Mouse (Mus musculus): ENCODE results near the gene Ctsa. TPM values are rescaled to one million over a fixed set of nuclear protein-coding genes. Genes with fewer than 3 reads are reported as not detected.

Gene Ctsa
- polyA plus RNA-seq (2015; fragmentation: Nextera tagmentation; extraction: Ambion mirVana), result 98.9 and 102 TPM in 2 replicates

GRCm38 (mm10) chr2:164832748-164833301 is at the start of gene Ctsa:
Gene Ctsa, plus strand, starts transcription at chr2:164832873.
- peak; percentile 79 for ATAC-seq
- Histone ChIP-seq H3K27me3 (replicated peaks; ENCODE audit: control insufficient read depth, insufficient read depth, low read length) (no peaks in the 10 kb centered on the region), H3K4me2 (ENCODE audit: low read length) (peak within 1 kb of the TSS; percentile 98), H3K4me3 (replicated peaks; ENCODE audit: low read length) (peak within 1 kb of the TSS; percentile 82), H3K9ac (replicated peaks; ENCODE audit: low read depth, low read length) (peak within 1 kb of the TSS; percentile 86), H3K4me1 (replicated peaks; ENCODE audit: control insufficient read depth, insufficient read depth, low read length) (peaks cover 20% of the 10 kb centered on the region), H3K9me3 (ENCODE audit: control insufficient read depth, low read length) (no peaks in the 10 kb centered on the region), H3K36me3 (ENCODE audit: control insufficient read depth, insufficient read depth) (peaks cover 4% of the 10 kb centered on the region; the same call in 1 of the 2 replicates), H3K27ac (ENCODE audit: low read length) (peak within 1 kb of the TSS; percentile 82)
- under 1% methylated on average over 35 of the region's 35 CpGs for WGBS

- no peak for ATAC-seq
Measured at GRCm38 (mm10) chr2:164783926-164784581, 48.6 kb upstream of the Ctsa start.

DNA sequence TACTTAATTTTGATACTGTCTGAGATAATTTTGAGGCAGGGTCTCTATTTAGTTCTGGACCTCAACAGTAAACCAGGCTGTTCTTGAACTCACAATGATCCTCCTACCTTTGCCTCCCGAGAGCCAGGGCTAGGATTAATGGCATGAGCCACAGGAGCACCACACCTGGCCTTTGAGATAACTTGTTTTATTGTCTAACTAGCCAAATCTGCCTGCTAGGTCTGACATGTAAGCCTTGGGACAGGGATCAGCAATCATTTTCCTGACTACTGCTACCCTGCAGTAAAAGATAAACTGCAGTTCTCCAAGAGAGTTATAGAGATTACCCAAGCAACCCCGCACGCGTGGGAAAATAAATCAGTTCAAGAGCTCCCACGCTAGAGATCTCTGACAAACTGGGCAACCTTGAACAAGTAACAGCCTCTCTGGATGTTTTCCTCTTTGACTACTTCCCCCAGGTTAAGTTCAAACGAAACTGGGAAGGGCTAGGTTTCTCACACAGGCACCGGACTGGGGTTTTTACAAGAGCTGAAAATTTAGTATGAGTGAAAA is 47.7 kb upstream of the Ctsa start:
- peaks cover 17% of the 10 kb centered on the region for H3K4me1 ChIP-seq (replicated peaks; ENCODE audit: control insufficient read depth, insufficient read depth, low read length)
- WGBS, result 13% methylated on average over 7 of the region's 7 CpGs
- H3K9me3 ChIP-seq (ENCODE audit: control insufficient read depth, low read length), result no peaks in the 10 kb centered on the region
- H3K36me3 ChIP-seq (ENCODE audit: control insufficient read depth, insufficient read depth), result no peaks in the 10 kb centered on the region
- no peak for ATAC-seq
- H3K4me2 ChIP-seq (ENCODE audit: low read length), result peak overlapping the region; percentile 89
- peak overlapping the region; percentile 85 for H3K9ac ChIP-seq (replicated peaks; ENCODE audit: low read depth, low read length)
- peak overlapping the region; percentile 78 for H3K4me3 ChIP-seq (replicated peaks; ENCODE audit: low read length)
- H3K27ac ChIP-seq (ENCODE audit: low read length), result no peak overlapping the region
- no peaks in the 10 kb centered on the region for H3K27me3 ChIP-seq (replicated peaks; ENCODE audit: control insufficient read depth, insufficient read depth, low read length)

More at GRCm38 (mm10) chr2:164783926-164784581, 48.6 kb upstream of the Ctsa start:
- 78% methylated on average over 7 of the region's 7 CpGs for WGBS
- Histone ChIP-seq H3K27me3 (replicated peaks; ENCODE audit: control insufficient read depth, insufficient read depth, low read length) (no peaks in the 10 kb centered on the region), H3K27ac (ENCODE audit: low read length) (no peak overlapping the region), H3K9me3 (ENCODE audit: control insufficient read depth, low read length) (no peaks in the 10 kb centered on the region), H3K4me1 (replicated peaks; ENCODE audit: control insufficient read depth, insufficient read depth, low read length) (peaks cover 17% of the 10 kb centered on the region), H3K4me3 (replicated peaks; ENCODE audit: low read length) (no peak overlapping the region), H3K36me3 (ENCODE audit: control insufficient read depth, insufficient read depth) (no peaks in the 10 kb centered on the region), H3K4me2 (ENCODE audit: low read length) (no peak overlapping the region), H3K9ac (replicated peaks; ENCODE audit: low read depth, low read length) (no peak overlapping the region)

GRCm38 (mm10) chr2:164785481-164786387 is 46.9 kb upstream of the Ctsa start, which contains the start of gene Snx21:
Gene Snx21, plus strand, starts transcription at chr2:164785823.
- H3K36me3 ChIP-seq (ENCODE audit: control insufficient read depth, insufficient read depth), result no peaks in the 10 kb centered on the region
- no peaks in the 10 kb centered on the region for H3K27me3 ChIP-seq (replicated peaks; ENCODE audit: control insufficient read depth, insufficient read depth, low read length)
- peak within 1 kb of the TSS; percentile 89 for H3K4me2 ChIP-seq (ENCODE audit: low read length)
- under 1% methylated on average over 82 of the region's 89 CpGs for WGBS
- H3K27ac ChIP-seq (ENCODE audit: low read length), result peak within 1 kb of the TSS; percentile 44
- peak within 1 kb of the TSS; percentile 85 for H3K9ac ChIP-seq (replicated peaks; ENCODE audit: low read depth, low read length)
- H3K4me3 ChIP-seq (replicated peaks; ENCODE audit: low read length), result peak within 1 kb of the TSS; percentile 78
- peak; percentile 90 for ATAC-seq
- H3K4me1 ChIP-seq (replicated peaks; ENCODE audit: control insufficient read depth, insufficient read depth, low read length), result peaks cover 17% of the 10 kb centered on the region
- no peaks in the 10 kb centered on the region for H3K9me3 ChIP-seq (ENCODE audit: control insufficient read depth, low read length)

DNA sequence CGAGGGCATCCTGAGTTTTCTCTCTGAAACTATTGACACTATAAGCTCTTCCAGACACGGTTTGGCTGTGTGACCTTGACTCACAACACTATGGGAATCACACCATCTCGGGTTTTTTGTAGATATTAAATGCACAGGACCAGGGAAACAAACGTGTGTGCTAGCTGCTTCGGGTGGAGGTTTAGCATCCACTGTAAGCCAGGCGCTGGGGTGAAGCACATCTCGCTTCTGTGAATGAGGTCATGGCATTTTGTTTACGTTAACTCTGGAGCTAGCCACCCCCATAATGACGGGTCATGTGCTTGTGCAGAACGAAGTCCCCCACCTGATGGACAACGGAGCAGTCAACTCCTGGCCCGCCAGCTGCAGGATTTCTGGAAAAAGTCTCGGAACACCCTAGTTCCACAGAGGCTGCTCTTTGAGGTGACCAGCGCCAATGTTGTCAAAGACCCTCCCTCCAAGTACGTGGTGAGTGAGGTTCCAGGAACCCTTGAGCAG is 46.2 kb upstream of the Ctsa start:
- Histone ChIP-seq H3K36me3 (ENCODE audit: control insufficient read depth, insufficient read depth) (no peaks in the 10 kb centered on the region), H3K4me3 (replicated peaks; ENCODE audit: low read length) (peak overlapping the region; percentile 78), H3K4me2 (ENCODE audit: low read length) (peak overlapping the region; percentile 89), H3K9me3 (ENCODE audit: control insufficient read depth, low read length) (no peaks in the 10 kb centered on the region), H3K27me3 (replicated peaks; ENCODE audit: control insufficient read depth, insufficient read depth, low read length) (no peaks in the 10 kb centered on the region), H3K4me1 (replicated peaks; ENCODE audit: control insufficient read depth, insufficient read depth, low read length) (peaks cover 17% of the 10 kb centered on the region), H3K9ac (replicated peaks; ENCODE audit: low read depth, low read length) (peak overlapping the region; percentile 85), H3K27ac (ENCODE audit: low read length) (no peak overlapping the region)
- ATAC-seq, result no peak
- 10% methylated on average over 15 of the region's 15 CpGs for WGBS

DNA sequence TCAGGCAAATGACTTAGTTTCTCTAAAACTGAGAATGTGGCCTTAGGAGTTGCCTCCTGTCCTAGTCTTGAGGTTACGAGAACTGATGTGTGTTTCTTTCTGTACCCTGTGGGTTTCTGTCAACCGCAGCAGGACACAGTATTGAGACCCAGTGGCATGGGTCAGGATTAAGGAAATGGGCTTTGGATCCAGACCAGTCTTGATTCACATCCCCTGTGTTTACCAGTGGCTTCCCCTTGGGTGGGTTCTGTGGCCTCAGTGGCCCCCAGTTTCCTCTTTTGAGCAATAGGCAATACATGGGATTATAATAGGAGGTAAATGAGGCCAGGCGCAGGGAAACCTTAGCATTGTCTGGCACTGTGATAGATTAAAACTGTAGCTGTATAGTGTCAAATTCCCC is 45.6 kb upstream of the Ctsa start:
- Histone ChIP-seq H3K4me3 (replicated peaks; ENCODE audit: low read length) (no peak overlapping the region), H3K9ac (replicated peaks; ENCODE audit: low read depth, low read length) (no peak overlapping the region), H3K36me3 (ENCODE audit: control insufficient read depth, insufficient read depth) (0 out of 2 replicates have a peak, but pooled peaks cover 2% of the 10 kb centered on the region), H3K4me1 (replicated peaks; ENCODE audit: control insufficient read depth, insufficient read depth, low read length) (peaks cover 17% of the 10 kb centered on the region), H3K9me3 (ENCODE audit: control insufficient read depth, low read length) (no peaks in the 10 kb centered on the region), H3K27me3 (replicated peaks; ENCODE audit: control insufficient read depth, insufficient read depth, low read length) (no peaks in the 10 kb centered on the region), H3K27ac (ENCODE audit: low read length) (no peak overlapping the region), H3K4me2 (ENCODE audit: low read length) (peak overlapping the region; percentile 89)
- ATAC-seq, result no peak
- WGBS, result 78% methylated on average over 3 of the region's 3 CpGs

GRCm38 (mm10) chr2:164787779-164788178 is 44.9 kb upstream of the Ctsa start:
- 0 out of 2 replicates have a peak, but pooled peaks cover 7% of the 10 kb centered on the region for H3K36me3 ChIP-seq (ENCODE audit: control insufficient read depth, insufficient read depth)
- no peak overlapping the region for H3K4me2 ChIP-seq (ENCODE audit: low read length)
- H3K9me3 ChIP-seq (ENCODE audit: control insufficient read depth, low read length), result no peaks in the 10 kb centered on the region
- no peak overlapping the region for H3K4me3 ChIP-seq (replicated peaks; ENCODE audit: low read length)
- ATAC-seq, result no peak
- H3K27ac ChIP-seq (ENCODE audit: low read length), result no peak overlapping the region
- H3K4me1 ChIP-seq (replicated peaks; ENCODE audit: control insufficient read depth, insufficient read depth, low read length), result peaks cover 17% of the 10 kb centered on the region
- H3K27me3 ChIP-seq (replicated peaks; ENCODE audit: control insufficient read depth, insufficient read depth, low read length), result no peaks in the 10 kb centered on the region
- H3K9ac ChIP-seq (replicated peaks; ENCODE audit: low read depth, low read length), result no peak overlapping the region
- 91% methylated on average over 10 of the region's 10 CpGs for WGBS

- ATAC-seq, result no peak
- Histone ChIP-seq H3K36me3 (ENCODE audit: control insufficient read depth, insufficient read depth) (0 out of 2 replicates have a peak, but pooled peaks cover 7% of the 10 kb centered on the region), H3K27me3 (replicated peaks; ENCODE audit: control insufficient read depth, insufficient read depth, low read length) (no peaks in the 10 kb centered on the region), H3K4me1 (replicated peaks; ENCODE audit: control insufficient read depth, insufficient read depth, low read length) (peaks cover 17% of the 10 kb centered on the region), H3K9me3 (ENCODE audit: control insufficient read depth, low read length) (no peaks in the 10 kb centered on the region), H3K9ac (replicated peaks; ENCODE audit: low read depth, low read length) (no peak overlapping the region), H3K4me2 (ENCODE audit: low read length) (no peak overlapping the region), H3K4me3 (replicated peaks; ENCODE audit: low read length) (no peak overlapping the region), H3K27ac (ENCODE audit: low read length) (no peak overlapping the region)
- WGBS, result 74% methylated on average over 4 of the region's 4 CpGs
Measured at GRCm38 (mm10) chr2:164788411-164788810, 44.3 kb upstream of the Ctsa start.
